Mouse (Mus musculus) right cerebral cortex, postnatal 10 days (tissue): ENCODE data around the gene Deup1.

ENCODE experiments used
- DNase-seq, 2 experiments: peaks; one replicate each; pipeline ENCODE4 v3.0.0; 2021; ENCODE audit warnings: low spot score in 2 of 2

Deup1 gene

DNA sequence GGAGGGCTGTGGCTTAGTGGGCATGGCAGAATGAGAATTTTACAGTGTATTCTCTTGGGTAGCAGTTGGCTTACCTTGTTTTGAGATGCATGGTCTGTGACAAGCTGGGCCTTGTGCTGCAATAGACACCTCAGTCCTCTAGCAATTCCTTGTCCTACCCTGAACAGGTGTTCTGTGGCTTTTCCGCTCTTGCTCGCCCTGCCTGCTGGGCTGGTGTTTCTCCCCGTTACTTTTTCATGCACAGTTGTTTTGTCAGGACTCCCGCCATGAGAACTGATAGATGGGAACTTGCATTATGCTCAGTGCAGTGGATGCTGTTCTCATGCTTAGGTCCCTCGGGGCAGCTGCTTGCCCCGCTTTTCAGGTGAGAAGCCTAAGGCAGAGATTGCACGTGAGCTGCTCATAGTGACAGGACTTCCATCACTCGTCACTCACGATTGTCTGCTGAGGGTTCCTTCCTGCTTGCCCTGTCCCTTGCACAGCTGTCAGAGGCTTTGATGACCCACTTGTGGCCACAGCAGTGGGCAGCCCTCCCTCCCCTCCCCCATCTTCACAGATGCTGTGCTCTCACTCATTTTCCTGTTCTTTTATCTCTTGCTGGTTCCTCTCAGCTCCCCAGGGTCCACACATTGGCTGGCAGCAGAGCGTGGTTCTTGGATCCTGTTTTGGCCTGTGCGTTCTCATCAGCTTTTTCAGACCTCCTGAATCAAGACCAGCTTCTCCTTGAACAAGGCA, 94.2 kb downstream of the Deup1 start:
- no peak for DNase-seq

DNA sequence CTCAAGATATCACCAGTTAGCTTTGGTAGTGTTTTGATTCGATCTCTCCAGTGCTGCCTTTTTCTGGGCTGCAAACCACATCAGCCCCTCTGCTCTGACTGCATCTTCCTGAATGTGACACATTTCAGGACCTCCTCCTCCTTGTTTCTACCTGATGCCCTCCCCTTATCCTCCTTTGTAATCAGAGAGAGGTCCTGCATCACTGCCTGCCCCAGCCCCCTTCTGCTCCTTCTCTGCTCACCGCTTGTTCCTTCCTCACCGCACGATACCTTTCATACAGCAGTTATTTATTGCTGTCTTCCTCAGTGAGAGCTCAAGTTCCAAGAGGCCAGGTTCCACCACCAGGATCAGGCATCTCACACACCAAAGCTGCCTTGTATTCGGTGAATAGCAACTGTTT, 96.5 kb downstream of the Deup1 start:
- DNase-seq, result no peak

DNA sequence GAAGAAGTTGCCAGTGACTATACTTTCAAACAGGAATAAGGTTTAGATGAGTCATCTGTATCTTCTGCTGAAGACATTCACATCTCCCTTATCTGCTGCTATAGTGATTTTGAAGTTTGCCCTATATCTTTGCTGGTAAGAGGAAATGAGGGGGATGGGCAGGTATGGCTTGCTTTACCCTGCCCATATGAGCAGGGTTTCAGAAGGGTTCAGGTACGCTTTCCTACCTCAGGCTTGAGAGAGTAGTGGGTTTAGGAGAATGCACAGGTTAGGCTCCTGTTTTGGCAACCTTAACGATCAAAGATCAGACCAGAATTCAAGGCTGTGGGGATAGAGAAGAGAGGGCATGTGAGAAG, 97.8 kb downstream of the Deup1 start:
- no peak for DNase-seq

DNA sequence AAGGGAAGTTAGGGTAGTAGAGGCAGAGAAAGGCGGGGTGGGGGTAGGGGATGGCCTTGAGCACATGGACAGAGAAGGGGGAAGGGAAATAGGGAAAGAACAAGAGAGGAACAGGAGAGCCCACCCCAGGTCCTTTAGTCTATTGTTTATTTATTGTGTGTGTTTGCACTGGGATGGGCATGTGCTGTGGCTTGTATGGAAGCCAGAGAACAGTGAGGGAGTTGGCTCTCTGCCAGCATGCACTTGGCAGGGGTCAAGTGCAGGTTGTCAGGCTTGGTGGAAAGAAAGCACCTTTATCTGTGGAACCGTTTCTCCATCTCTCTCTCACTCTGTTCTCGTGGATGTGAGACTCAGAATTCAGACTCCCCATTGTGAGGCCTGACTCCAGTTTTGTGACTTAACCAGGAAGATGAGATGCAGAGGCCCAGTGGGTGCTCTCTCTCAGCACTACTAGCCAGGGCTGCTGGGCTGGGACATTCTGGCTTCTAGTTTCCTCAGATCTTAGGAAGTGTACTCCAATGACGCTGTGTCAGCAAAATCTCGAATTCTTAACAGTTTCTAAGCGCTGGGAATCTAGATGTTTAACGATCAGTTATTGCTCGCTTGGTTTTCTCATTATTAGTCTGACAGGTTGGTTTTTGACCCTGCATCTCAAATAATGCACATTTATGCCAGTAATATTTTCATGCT, 98.3 kb downstream of the Deup1 start:
- DNase-seq, result no peak

DNA sequence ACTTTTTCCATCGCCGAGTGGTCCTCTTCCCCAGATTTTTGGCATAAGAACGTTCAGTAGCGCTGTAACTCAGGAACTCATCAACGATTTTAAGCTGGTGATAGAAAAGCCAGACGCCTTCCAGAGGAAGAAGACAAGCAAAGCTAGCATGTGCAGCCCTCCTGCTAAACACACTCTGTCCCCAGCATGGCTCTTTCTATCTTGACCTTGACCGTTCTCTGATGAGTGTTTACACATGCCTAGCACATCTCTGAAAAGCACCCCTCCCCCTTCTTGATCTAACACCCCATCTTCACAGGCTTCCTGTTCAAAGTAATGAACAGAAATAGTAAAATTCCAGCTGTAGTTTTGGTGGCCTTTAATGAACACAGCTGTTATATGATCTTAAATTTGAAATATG, 99.4 kb downstream of the Deup1 start:
- DNase-seq, result no peak

DNA sequence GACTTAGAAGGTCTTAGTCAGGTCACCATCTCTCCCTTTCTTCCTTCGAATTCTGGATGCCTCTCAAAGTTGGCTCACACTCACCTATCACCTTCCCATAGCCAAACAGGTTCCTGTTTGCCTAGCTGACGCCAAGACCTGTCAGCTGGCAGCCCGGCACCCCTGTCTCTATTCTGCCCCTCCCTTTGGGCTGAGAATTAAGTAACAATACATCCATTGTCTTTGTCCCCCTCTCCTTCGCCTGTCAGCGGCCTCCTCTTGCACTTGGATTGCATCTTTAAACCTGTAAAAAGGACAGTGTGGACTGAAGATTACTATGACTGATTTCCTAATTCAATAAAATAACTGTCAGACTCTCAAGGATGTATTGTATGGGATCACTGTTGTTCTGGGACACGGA, 99.9 kb downstream of the Deup1 start:
- no peak for DNase-seq

DNA sequence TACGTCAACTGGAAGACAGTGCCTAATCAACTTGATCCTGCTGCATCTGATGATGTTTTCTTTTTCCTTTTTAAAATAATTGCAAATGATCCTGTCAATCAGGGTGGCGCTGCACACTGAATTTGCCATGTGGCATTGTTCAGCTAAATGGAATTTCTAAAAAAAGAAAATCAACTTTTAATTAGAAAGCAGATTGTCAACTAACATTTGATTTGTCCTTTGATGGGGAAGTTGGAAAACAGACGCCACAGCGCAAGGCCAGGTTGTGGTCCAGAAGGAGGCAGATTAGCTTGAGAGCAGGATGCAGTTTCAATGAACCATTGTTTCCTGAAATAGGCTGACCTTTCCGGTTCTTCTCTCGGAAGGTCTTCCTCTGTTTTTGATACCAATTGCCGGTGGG, 101.2 kb downstream of the Deup1 start:
- DNase-seq, result no peak

DNA sequence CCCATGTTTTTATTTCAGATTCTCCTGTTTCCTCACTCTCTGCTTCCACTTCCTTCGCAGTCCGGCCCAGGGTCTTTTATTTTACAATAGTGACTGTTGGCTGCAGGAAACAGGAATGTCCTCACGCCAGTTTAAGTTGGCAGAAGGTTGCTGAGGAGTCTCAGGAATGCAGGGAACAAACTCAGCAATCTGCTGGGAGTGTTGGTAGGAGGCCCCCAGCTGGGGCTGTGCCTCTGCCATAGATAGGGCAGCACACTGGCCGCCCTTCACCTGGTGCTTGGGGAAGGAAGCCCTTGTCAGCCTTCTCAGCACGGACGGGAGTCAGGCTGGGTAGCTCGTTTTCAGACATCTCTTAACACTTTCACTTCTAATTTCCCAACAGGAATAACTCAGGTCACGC, 102.5 kb downstream of the Deup1 start:
- DNase-seq, result no peak

DNA sequence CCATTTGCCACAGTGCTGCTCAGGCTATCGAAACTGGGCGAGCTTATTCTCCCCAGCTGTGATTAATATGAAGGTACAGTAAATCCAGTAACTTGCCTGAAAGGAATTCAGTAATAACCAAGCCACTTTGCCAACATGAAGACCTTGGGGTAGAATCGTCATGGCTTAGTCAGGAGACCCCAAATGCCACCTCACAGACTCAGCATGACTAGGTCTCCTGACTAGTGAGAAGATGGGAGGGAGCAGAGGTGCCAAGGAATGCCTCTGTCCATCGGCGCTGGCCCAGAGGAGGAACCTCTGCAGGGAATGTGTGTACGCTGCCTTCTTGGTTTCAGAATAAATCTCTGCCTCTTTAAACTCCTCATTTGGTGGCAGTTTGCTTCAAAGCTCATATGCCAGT, 104.1 kb downstream of the Deup1 start:
- no peak for DNase-seq

DNA sequence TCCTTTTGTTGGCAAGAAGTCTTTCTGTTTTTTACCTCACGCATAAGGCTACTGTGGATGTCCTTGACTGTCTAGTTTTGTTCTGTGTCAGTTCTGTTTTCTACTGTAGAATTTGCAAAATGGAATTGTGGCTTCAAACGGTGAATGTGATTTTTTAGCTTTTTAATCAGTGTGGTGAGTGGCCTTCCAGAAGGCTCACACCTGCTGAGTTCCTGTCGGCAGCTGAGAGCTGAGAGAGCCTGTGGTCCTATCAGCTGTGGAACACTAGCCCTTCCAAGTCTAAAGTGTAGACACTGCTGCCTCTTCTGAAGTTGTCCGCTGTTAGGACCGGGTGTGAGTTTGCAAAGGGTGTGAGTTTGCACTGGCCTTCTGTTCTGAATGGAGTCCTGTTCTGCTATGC, 104.8 kb downstream of the Deup1 start:
- no peak for DNase-seq

DNA sequence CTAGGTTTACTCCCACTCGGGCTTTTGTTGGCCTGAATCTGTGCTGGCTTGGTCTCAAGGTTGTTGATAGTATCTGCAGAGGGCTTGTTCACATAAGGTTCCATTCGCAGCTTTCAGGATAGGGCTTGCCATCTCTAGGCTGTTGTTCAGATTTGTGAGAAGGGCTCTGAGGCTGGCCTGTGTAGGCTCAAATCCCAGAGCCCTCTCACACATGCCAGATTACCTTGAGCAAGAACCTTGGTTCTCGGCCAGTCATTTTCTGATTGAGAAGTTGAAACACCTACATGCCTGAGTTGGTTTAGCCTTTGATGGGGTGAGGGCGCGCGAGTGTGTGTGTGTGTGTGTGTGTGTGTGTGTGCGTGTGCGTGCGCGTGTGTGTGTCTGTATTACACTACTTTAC, 105.4 kb downstream of the Deup1 start:
- no peak for DNase-seq

DNA sequence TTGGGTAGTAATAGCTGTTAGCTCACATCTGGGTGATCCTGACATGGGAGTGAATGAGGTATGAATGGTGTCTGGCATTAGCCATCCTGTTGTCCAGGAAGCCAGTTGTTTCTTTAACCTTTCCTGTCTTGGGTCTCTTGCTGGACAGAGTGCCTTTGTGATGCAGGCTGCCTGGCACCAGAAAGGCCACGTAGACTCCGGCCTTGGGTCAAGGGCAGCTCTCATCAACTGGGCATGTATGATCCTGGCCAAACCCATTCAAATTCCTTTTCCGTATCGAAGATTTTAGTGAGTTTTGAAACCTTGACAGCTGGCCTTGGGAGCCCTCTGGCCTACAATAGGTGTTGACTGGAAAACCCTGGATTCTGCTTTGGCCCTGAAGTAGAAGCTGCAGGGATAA, 109.8 kb downstream of the Deup1 start:
- no peak for DNase-seq

DNA sequence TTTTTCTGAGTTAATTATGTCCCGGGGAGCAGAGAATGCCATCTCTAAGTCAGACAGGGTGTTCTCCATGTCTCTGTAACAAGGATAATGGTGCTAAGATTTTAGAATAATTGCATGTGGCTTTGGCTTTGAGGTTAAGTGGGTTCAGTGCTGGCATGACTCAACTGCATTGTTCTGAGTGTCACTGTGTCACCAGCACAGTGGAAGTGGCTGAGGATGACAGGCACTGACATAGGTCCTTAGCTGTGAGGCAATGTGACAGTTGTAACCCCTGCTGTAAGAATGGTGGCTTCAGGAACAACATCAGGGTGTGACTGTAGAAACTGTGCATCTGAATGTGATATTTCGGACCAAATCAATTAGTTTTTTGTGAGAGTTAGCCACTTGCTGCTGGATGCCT, 111.7 kb downstream of the Deup1 start:
- no peak for DNase-seq

DNA sequence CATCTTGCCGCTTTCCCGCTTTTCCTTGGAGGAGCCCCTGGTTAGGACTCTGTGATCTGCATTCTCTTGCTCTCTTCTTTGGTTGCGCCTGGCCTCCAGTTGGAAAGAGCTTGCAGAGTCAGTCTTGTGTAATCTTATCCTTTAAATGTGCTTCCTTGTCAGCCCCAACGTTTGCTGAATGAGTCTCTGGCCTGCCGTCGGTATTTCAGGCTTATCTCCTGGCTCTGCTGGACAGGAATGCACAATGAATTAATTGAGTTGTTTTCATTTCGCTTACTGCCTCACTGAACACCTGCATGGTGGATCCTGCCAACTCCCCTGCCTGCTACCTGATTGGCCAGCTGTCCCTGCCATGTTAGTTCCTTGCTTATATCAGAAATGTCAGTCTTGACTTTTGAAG, 114.8 kb downstream of the Deup1 start:
- no peak for DNase-seq

DNA sequence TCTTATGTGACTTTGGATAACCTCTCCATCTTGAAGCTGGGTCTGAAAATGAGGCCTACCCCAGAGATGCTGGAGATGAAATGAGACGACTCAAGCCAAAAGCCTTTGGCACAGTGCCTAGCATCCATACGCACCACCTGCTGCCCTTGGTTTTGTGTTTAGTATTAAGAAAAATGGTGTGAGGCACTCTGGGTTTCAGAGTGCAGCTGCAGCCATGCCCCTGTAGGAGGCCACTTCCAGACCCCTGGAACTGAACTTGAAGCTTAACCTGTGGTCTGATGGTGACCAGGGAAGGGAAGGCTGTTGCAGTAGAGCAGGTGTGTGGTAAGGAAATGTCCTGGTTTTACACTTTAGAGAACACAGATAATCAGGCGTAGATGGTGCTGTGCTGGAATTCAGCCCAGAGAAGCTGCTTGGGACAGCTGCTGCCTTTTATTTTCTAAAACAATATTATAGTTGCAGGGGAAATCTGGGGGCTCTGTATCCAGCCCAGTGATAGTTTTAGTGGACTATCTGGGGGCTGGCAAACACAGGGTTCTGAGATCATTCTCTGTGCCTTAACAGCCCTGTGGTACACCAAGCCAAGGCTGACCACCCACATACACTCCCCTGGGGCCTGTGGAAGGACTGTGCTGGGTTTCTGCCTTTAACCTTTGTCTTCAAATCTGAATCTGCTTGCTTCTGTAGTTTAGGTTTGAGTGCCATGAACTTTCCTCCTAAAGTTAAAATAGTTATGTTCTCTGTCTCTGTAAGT, 117.0 kb downstream of the Deup1 start:
- no peak for DNase-seq
